8 mouse cellular contexts compared by ENCODE assay signal in genomic region chr11:86757480-86758371, GRCm38 (mm10). TPM values are rescaled to one million over a fixed set of nuclear protein-coding genes. Genes with fewer than 3 reads are reported as not detected.
DNase-seq lines count a peak whose midpoint lies in the region; ATAC-seq and TF ChIP-seq lines count a peak whose summit lies in the region.

Gene Cltc, minus strand, starts transcription at chr11:86757565.

- H3K4me2 ChIP-seq in heart, embryonic 12.5 days: peak within 1 kb of the TSS; percentile 79
- H3K4me2 ChIP-seq in kidney, postnatal 0 days (ENCODE audit: low read length): peak within 1 kb of the TSS; percentile 85
- H3K4me2 ChIP-seq in liver, embryonic 11.5 days: peak within 1 kb of the TSS; percentile 76
- peak within 1 kb of the TSS; percentile 97 for H3K4me2 ChIP-seq in stomach, embryonic 14.5 days (replicated peaks; ENCODE audit: low read depth, low read length)

- TF ChIP-seq CTCF in kidney, postnatal 0 days (IDR thresholded peaks at IDR 0.05; ENCODE audit: low read depth): peak; percentile 72

- peak; percentile 99 for DNase-seq in CD4-positive helper T cell, adult 2 months (ENCODE audit: low read depth, low spot score)
- DNase-seq in brain, embryonic 18.5 days (ENCODE audit: low read depth, low spot score): peak; percentile 98
- DNase-seq in kidney, postnatal 0 days (ENCODE audit: low spot score): peak; percentile 98
- DNase-seq in liver, embryonic 11.5 days (ENCODE audit: low spot score): peak; percentile 95
- peak; percentile 99 for DNase-seq in naive thymus-derived CD4-positive, alpha-beta T cell, adult 2 months (ENCODE audit: low read depth)

- H3K9me3 ChIP-seq in heart, embryonic 12.5 days (replicated peaks): no peaks in the 10 kb centered on the region
- H3K9me3 ChIP-seq in kidney, postnatal 0 days (replicated peaks; ENCODE audit: low read length): no peaks in the 10 kb centered on the region
- no peaks in the 10 kb centered on the region for H3K9me3 ChIP-seq in liver, embryonic 11.5 days (ENCODE audit: control insufficient read depth, low read length)
- H3K9me3 ChIP-seq in stomach, embryonic 14.5 days (ENCODE audit: control insufficient read depth, low read depth, low read length): no peaks in the 10 kb centered on the region

- peak; percentile 78 for ATAC-seq in erythroid progenitor cell, adult 5-6 weeks (replicated peaks; ENCODE audit: low FRiP score, poor library complexity, severe bottlenecking)
- ATAC-seq in heart, embryonic 12.5 days (ENCODE audit: insufficient number of reproducible peaks, low FRiP score): peak; percentile 92
- peak; percentile 91 for ATAC-seq in kidney, postnatal 0 days (replicated peaks; ENCODE audit: low FRiP score, low read depth)
- peak; percentile 88 for ATAC-seq in liver, embryonic 11.5 days (replicated peaks; ENCODE audit: low FRiP score)
- peak; percentile 93 for ATAC-seq in stomach, embryonic 14.5 days (ENCODE audit: insufficient number of reproducible peaks, insufficient read depth, low FRiP score, low read depth)

- H3K36me3 ChIP-seq in heart, embryonic 12.5 days: peaks cover 5% of the 10 kb centered on the region
- H3K36me3 ChIP-seq in kidney, postnatal 0 days (ENCODE audit: insufficient read depth, low read length): 0 out of 2 replicates have a peak, but pooled peaks cover 3% of the 10 kb centered on the region
- H3K36me3 ChIP-seq in liver, embryonic 11.5 days (ENCODE audit: control insufficient read depth, insufficient read depth, low read length): peaks cover 8% of the 10 kb centered on the region; the same call in 1 of the 2 replicates
- H3K36me3 ChIP-seq in stomach, embryonic 14.5 days (ENCODE audit: control insufficient read depth, insufficient read depth, low read length): no peaks in the 10 kb centered on the region

- peak within 1 kb of the TSS; percentile 98 for H3K4me3 ChIP-seq in heart, embryonic 12.5 days
- H3K4me3 ChIP-seq in kidney, postnatal 0 days (replicated peaks; ENCODE audit: low read depth, low read length): peak within 1 kb of the TSS; percentile 100
- H3K4me3 ChIP-seq in liver, embryonic 11.5 days (ENCODE audit: low read depth, low read length): peak within 1 kb of the TSS; percentile 92
- peak within 1 kb of the TSS; percentile 90 for H3K4me3 ChIP-seq in stomach, embryonic 14.5 days (ENCODE audit: low read depth, low read length)

- under 1% methylated on average over 73 of the region's 73 CpGs for WGBS in heart, embryonic 12.5 days
- under 1% methylated on average over 73 of the region's 73 CpGs for WGBS in kidney, postnatal 0 days
- under 1% methylated on average over 73 of the region's 73 CpGs for WGBS in liver, embryonic 11.5 days
- WGBS in stomach, embryonic 14.5 days: under 1% methylated on average over 73 of the region's 73 CpGs

- H3K4me1 ChIP-seq in heart, embryonic 12.5 days (replicated peaks): peaks cover 20% of the 10 kb centered on the region
- peaks cover 4% of the 10 kb centered on the region; the same call in 1 of the 2 replicates for H3K4me1 ChIP-seq in kidney, postnatal 0 days (replicated peaks; ENCODE audit: insufficient read depth, low read length)
- peaks cover 36% of the 10 kb centered on the region for H3K4me1 ChIP-seq in liver, embryonic 11.5 days (replicated peaks; ENCODE audit: control insufficient read depth, insufficient read depth, low read length)
- 0 out of 2 replicates have a peak, but pooled peaks cover 13% of the 10 kb centered on the region for H3K4me1 ChIP-seq in stomach, embryonic 14.5 days (ENCODE audit: control insufficient read depth, insufficient read depth, low read length)

- peak within 1 kb of the TSS; percentile 100 for H3K9ac ChIP-seq in heart, embryonic 12.5 days
- peak within 1 kb of the TSS; percentile 95 for H3K9ac ChIP-seq in kidney, postnatal 0 days (ENCODE audit: low read depth, low read length)
- H3K9ac ChIP-seq in liver, embryonic 11.5 days (ENCODE audit: low read depth, low read length): peak within 1 kb of the TSS; percentile 99
- peak within 1 kb of the TSS; percentile 90 for H3K9ac ChIP-seq in stomach, embryonic 14.5 days (replicated peaks; ENCODE audit: low read depth, low read length)

- peak within 1 kb of the TSS; percentile 100 for H3K27ac ChIP-seq in heart, embryonic 12.5 days (ENCODE audit: poor library complexity, severe bottlenecking)
- H3K27ac ChIP-seq in kidney, postnatal 0 days: peak within 1 kb of the TSS; percentile 96
- H3K27ac ChIP-seq in liver, embryonic 11.5 days (ENCODE audit: low read depth, low read length): peak within 1 kb of the TSS; percentile 96
- H3K27ac ChIP-seq in stomach, embryonic 14.5 days (ENCODE audit: low read length): peak within 1 kb of the TSS; percentile 97

- no peaks in the 10 kb centered on the region for H3K27me3 ChIP-seq in heart, embryonic 12.5 days (replicated peaks)
- H3K27me3 ChIP-seq in kidney, postnatal 0 days (ENCODE audit: insufficient read depth, low read length): no peaks in the 10 kb centered on the region
- H3K27me3 ChIP-seq in liver, embryonic 11.5 days (replicated peaks; ENCODE audit: control insufficient read depth, insufficient read depth, low read length): no peaks in the 10 kb centered on the region
- no peaks in the 10 kb centered on the region for H3K27me3 ChIP-seq in stomach, embryonic 14.5 days (ENCODE audit: control insufficient read depth, insufficient read depth, low read length)

RNA-seq across cellular contexts. Expression of gene Cltc, which starts in this region (rescaled TPM):
- 369 and 390 TPM in 2 replicates for total RNA-seq in erythroid progenitor cell, adult 5-6 weeks (2015; ENCODE audit: low replicate concordance)
- 282 and 302 TPM in 2 replicates for total RNA-seq in erythroid progenitor cell, adult 5-6 weeks (2017; ENCODE audit: low replicate concordance)
- 194 and 206 TPM in 2 replicates for polyA plus RNA-seq in heart, embryonic 12.5 days (2016; fragmentation: Nextera tagmentation; extraction: Ambion mirVana)
- polyA plus RNA-seq in kidney, postnatal 0 days (2015; fragmentation: Nextera tagmentation; extraction: Ambion mirVana): 113 and 120 TPM in 2 replicates
- polyA plus RNA-seq in liver, embryonic 11.5 days (2014; fragmentation: Nextera tagmentation; extraction: Ambion mirVana): 157 and 185 TPM in 2 replicates
- 175 and 182 TPM in 2 replicates for polyA plus RNA-seq in stomach, embryonic 14.5 days (2014; fragmentation: Nextera tagmentation; extraction: Ambion mirVana)

Comparison
In these comparisons a context has a peak if more than half of its experiments do, and no peak if none do; other contexts are left out.
1. Peak in every context shown above with its lines: DNase-seq, ATAC-seq, H3K4me3 ChIP-seq and H3K27ac ChIP-seq.